Mouse (Mus musculus) CH12.LX (cell line): ENCODE measurements around the gene Trpc4ap. TPM values are rescaled to one million over a fixed set of nuclear protein-coding genes. Genes with fewer than 3 reads are reported as not detected.

ENCODE experiments used
- DNase-seq: peaks from one replicate; pipeline ENCODE4 v3.0.0-alpha.2; 2013; ENCODE audit errors: extremely low read depth
- H3K27ac ChIP-seq: 2 replicates; pipeline ENCODE4 v1.5.1; 2012; ENCODE audit warnings: low read depth, mild to moderate bottlenecking, control low read depth, moderate library complexity; ENCODE audit not compliant: insufficient read depth
- H3K27me3 ChIP-seq: replicated peaks from 2 replicates; pipeline ENCODE3; 2012; ENCODE audit warnings: inconsistent platforms
- H3K36me3 ChIP-seq, 2 experiments: replicated peaks in 1 of 2; 2 replicates each; pipeline versions ENCODE3 to v1.6.1; 2012; ENCODE audit warnings: inconsistent platforms in 1 of 2, low read length in 1 of 2, mild to moderate bottlenecking in 1 of 2, mixed read lengths in 1 of 2, moderate library complexity in 1 of 2; ENCODE audit not compliant: control insufficient read depth in 1 of 2, insufficient read depth in 1 of 2
- H3K4me1 ChIP-seq, 2 experiments: 2 replicates each; pipeline ENCODE4 v1.6.1; 2012; ENCODE audit warnings: inconsistent platforms in 1 of 2, moderate library complexity in 1 of 2; ENCODE audit not compliant: insufficient read depth in 2 of 2, control insufficient read depth in 1 of 2
- H3K4me2 ChIP-seq: 2 replicates; pipeline ENCODE4 v1.6.1; 2012; ENCODE audit warnings: low read depth, mild to moderate bottlenecking, control low read depth; ENCODE audit not compliant: poor library complexity, insufficient read depth, severe bottlenecking
- H3K4me3 ChIP-seq, 3 experiments: fragments of 150-350 bp in 1 of 3; sonication (generic) in 1 of 3; replicated peaks in 1 of 3; 2 replicates each; pipeline versions ENCODE3 to v1.5.1; 2011 to 2012; ENCODE audit warnings: low read depth in 2 of 3, low read length in 2 of 3, mild to moderate bottlenecking in 2 of 3, moderate library complexity in 2 of 3, control low read depth in 1 of 3, improper control_type of control experiment in 1 of 3, inconsistent platforms in 1 of 3, mixed read lengths in 1 of 3; ENCODE audit not compliant: poor library complexity in 1 of 3
- H3K79me2 ChIP-seq: replicated peaks from 2 replicates; pipeline ENCODE4 v1.6.1; 2012; ENCODE audit warnings: mild to moderate bottlenecking, moderate library complexity; ENCODE audit not compliant: control insufficient read depth, poor library complexity, insufficient read depth, severe bottlenecking; ENCODE audit errors: extremely low read depth
- H3K9ac ChIP-seq: 2 replicates; pipeline ENCODE4 v1.6.1; 2012; ENCODE audit warnings: low read depth, mild to moderate bottlenecking, control low read depth, moderate library complexity; ENCODE audit not compliant: insufficient read depth
- H3K9me3 ChIP-seq: replicated peaks from 2 replicates; pipeline ENCODE3; 2012; ENCODE audit warnings: low read length, inconsistent platforms, mixed read lengths
- BHLHE40 ChIP-seq: IDR thresholded peaks from 2 replicates; pipeline ENCODE4 v1.6.1; 2011; ENCODE audit warnings: mild to moderate bottlenecking, low read depth, low read length, improper control_type of control experiment
- ELF1 ChIP-seq: IDR thresholded peaks from 2 replicates; pipeline ENCODE4 v1.6.1; 2014; ENCODE audit warnings: low read depth, mild to moderate bottlenecking, inconsistent platforms, low read length, improper control_type of control experiment
- EP300 ChIP-seq: IDR thresholded peaks from 2 replicates; pipeline ENCODE4 v1.6.1; 2011; ENCODE audit warnings: low read length, improper control_type of control experiment
- ETS1 ChIP-seq: conservative IDR thresholded peaks from 2 replicates; pipeline ENCODE4 v1.6.1; 2012; ENCODE audit warnings: low read depth, mild to moderate bottlenecking, inconsistent platforms, low read length, improper control_type of control experiment, moderate library complexity
- GABPA ChIP-seq: IDR thresholded peaks from 2 replicates; pipeline ENCODE4 v1.6.1; 2012; ENCODE audit warnings: low read depth, low read length, improper control_type of control experiment, inconsistent platforms; ENCODE audit not compliant: insufficient replicate concordance
- JUN ChIP-seq: IDR thresholded peaks from 2 replicates; pipeline ENCODE4 v1.6.1; 2011; ENCODE audit warnings: low read depth, mild to moderate bottlenecking, low read length, improper control_type of control experiment, moderate library complexity; ENCODE audit not compliant: insufficient read depth
- JUND ChIP-seq: conservative IDR thresholded peaks from 2 replicates; pipeline ENCODE4 v1.6.1; 2011; ENCODE audit warnings: low read depth, low read length, improper control_type of control experiment
- KAT2A ChIP-seq: IDR thresholded peaks from 2 replicates; pipeline ENCODE4 v1.6.1; 2012; ENCODE audit warnings: low read length, improper control_type of control experiment, inconsistent platforms; ENCODE audit not compliant: insufficient replicate concordance
- MAFK ChIP-seq: IDR thresholded peaks from 2 replicates; pipeline ENCODE4 v1.6.1; 2011; ENCODE audit warnings: low read length, improper control_type of control experiment; ENCODE audit not compliant: insufficient replicate concordance
- MAX ChIP-seq: IDR thresholded peaks from 2 replicates; pipeline ENCODE4 v1.6.1; 2011; ENCODE audit warnings: low read length, improper control_type of control experiment
- MAZ ChIP-seq: IDR thresholded peaks from 2 replicates; pipeline ENCODE4 v1.6.1; 2012; ENCODE audit warnings: low read depth, mild to moderate bottlenecking, inconsistent platforms, low read length, improper control_type of control experiment, moderate library complexity
- NELFE ChIP-seq: IDR thresholded peaks from 2 replicates; pipeline ENCODE4 v1.6.1; 2011; ENCODE audit warnings: low read depth, low read length, improper control_type of control experiment
- POLR2A ChIP-seq: IDR thresholded peaks from 2 replicates; pipeline ENCODE4 v1.6.1; 2011; ENCODE audit warnings: low read depth, mild to moderate bottlenecking, improper control_type of control experiment, low read length
- POLR2AphosphoS2 ChIP-seq: IDR thresholded peaks from 2 replicates; pipeline ENCODE4 v1.6.1; 2011; ENCODE audit warnings: low read depth, low read length, improper control_type of control experiment
- RAD21 ChIP-seq: IDR thresholded peaks from 2 replicates; pipeline ENCODE4 v1.6.1; 2011; ENCODE audit warnings: low read depth, mild to moderate bottlenecking, low read length, improper control_type of control experiment, moderate library complexity
- RCOR1 ChIP-seq: conservative IDR thresholded peaks from 2 replicates; pipeline ENCODE4 v1.6.1; 2012; ENCODE audit warnings: low read depth, mild to moderate bottlenecking, inconsistent platforms, low read length, improper control_type of control experiment
- SMC3 ChIP-seq: IDR thresholded peaks from 2 replicates; pipeline ENCODE4 v1.6.1; 2011; ENCODE audit warnings: low read depth, low read length, improper control_type of control experiment
- UBTF ChIP-seq: IDR thresholded peaks from 2 replicates; pipeline ENCODE4 v1.6.1; 2012; ENCODE audit warnings: low read depth, mild to moderate bottlenecking, inconsistent platforms, low read length, improper control_type of control experiment, moderate library complexity
- ZC3H11A ChIP-seq: IDR thresholded peaks from 2 replicates; pipeline ENCODE4 v1.6.1; 2012; ENCODE audit warnings: low read depth, mild to moderate bottlenecking, inconsistent platforms, low read length, improper control_type of control experiment
- ZKSCAN1 ChIP-seq: IDR thresholded peaks from 2 replicates; pipeline ENCODE4 v1.6.1; 2012; ENCODE audit warnings: low read depth, inconsistent platforms, low read length, improper control_type of control experiment, borderline replicate concordance
- ZNF384 ChIP-seq: IDR thresholded peaks from 2 replicates; pipeline ENCODE4 v1.6.1; 2012; ENCODE audit warnings: low read depth, low read length, improper control_type of control experiment, inconsistent platforms
- dilution Hi-C: fragments of 300-500 bp; cut with MboI; formaldehyde crosslinking; loops from 2 replicates; pipeline ENCODE4 v1.14.3; 2020; ENCODE audit warnings: low sequenced_read_pairs; ENCODE audit not compliant: extremely low pct_unique_long_range_greater_than_20kb, extremely low pct_ligation_motif_present
- in situ Hi-C: fragments of 300-500 bp; cut with MboI; formaldehyde crosslinking; loops from 3 replicates; pipeline ENCODE4 v1.14.3; 2019; ENCODE audit warnings: low sequenced_read_pairs, low pct_ligation_motif_present, low pct_unique_long_range_greater_than_20kb, mixed read lengths
- polyA plus RNA-seq: library from polyadenylated mRNA; unstranded; fragments of >175 nt; gene quantifications from 2 replicates; pipeline ENCODE4 v1.2.1, GENCODE M21; 2012; ENCODE audit warnings: low read depth; ENCODE audit not compliant: insufficient read length
- total RNA-seq, 2 experiments: library from RNA; depleted of rRNA; stranded (reverse); fragments of 300-350 nt in 1 of 2; fragments of >200 nt in 1 of 2; gene quantifications; 2 replicates each; pipeline ENCODE4 v1.2.3; 2012 to 2014

Trpc4ap gene
- total and polyA plus RNA-seq, 3 experiments, result 52.8 to 105 (median 55.8) TPM

DNA sequence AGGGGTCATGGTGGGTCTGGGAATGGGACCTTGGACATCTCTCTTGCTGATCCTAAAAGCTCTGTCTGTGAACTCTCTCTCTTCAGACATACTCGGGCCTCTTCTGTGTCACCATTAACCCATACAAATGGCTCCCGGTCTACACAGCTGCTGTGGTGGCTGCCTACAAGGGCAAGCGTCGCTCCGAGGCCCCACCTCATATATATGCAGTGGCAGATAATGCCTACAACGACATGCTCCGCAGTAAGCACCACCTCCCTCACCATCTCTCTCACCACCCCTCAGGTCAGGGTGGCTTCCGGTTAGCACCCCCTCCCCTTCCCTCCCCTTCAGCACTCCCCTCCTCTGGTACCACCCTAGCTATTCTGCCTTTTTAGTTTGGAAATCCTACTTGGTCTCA, 78.2 kb downstream of the Trpc4ap start:
- peak overlapping the region in 2 of 3 experiments; percentile 12 to 32 for H3K4me3 ChIP-seq
- in situ Hi-C loops (no loop called here), dilution Hi-C loops (no loop called here)
- no peak for DNase-seq
- peaks cover 10 to 12% of the 10 kb centered on the region in 2 experiments for H3K4me1 ChIP-seq
- no peaks in the 10 kb centered on the region for H3K9me3 ChIP-seq
- peak overlapping the region; percentile 5; the same call in 1 of the 2 replicates for H3K9ac ChIP-seq
- no peak overlapping the region for H3K27ac ChIP-seq
- H3K27me3 ChIP-seq, result peaks cover 87% of the 10 kb centered on the region
- no peaks in the 10 kb centered on the region for H3K36me3 ChIP-seq
- no peak for TF ChIP-seq JUN
- no peak for TF ChIP-seq SMC3
- no peak for TF ChIP-seq ZKSCAN1
- TF ChIP-seq EP300, result no peak
- no peak for TF ChIP-seq MAZ
- no peak for TF ChIP-seq NELFE
- no peak for TF ChIP-seq GABPA
- no peak for TF ChIP-seq UBTF
- no peak for TF ChIP-seq POLR2AphosphoS2
- TF ChIP-seq ZC3H11A, result no peak
- no peak for TF ChIP-seq ELF1
- no peak for TF ChIP-seq RAD21
- no peak for TF ChIP-seq BHLHE40
- no peak for TF ChIP-seq POLR2A
- TF ChIP-seq KAT2A, result no peak
- TF ChIP-seq ZNF384, result no peak
- TF ChIP-seq MAX, result no peak
- TF ChIP-seq ETS1, result no peak
- H3K4me2 ChIP-seq, result peak overlapping the region; percentile 74
- H3K79me2 ChIP-seq, result no peaks in the 10 kb centered on the region

GRCm38 (mm10) chr2:155613326-155613755, 78.8 kb downstream of the Trpc4ap start:
- dilution Hi-C loops (no loop called here), in situ Hi-C loops (no loop called here)
- TF ChIP-seq MAFK (no peak), BHLHE40 (peak; percentile 63), JUND (no peak), POLR2AphosphoS2 (no peak), RCOR1 (no peak)
- Histone ChIP-seq H3K27me3 (peaks cover 89% of the 10 kb centered on the region), H3K9ac (no peak overlapping the region), H3K36me3 (no peaks in the 10 kb centered on the region), H3K4me1 (peaks cover 9 to 12% of the 10 kb centered on the region in 2 experiments), H3K4me3 (peak overlapping the region in 2 of 3 experiments; percentile 32 to 57), H3K4me2 (peak overlapping the region; percentile 74), H3K9me3 (no peaks in the 10 kb centered on the region), H3K27ac (no peak overlapping the region), H3K79me2 (no peaks in the 10 kb centered on the region)
- DNase-seq, result peak; percentile 77
